Mouse (Mus musculus): Measurements from ENCODE around the gene Ifi205. TPM values are rescaled to one million over a fixed set of nuclear protein-coding genes. Genes with fewer than 3 reads are reported as not detected.
"Not testable (repeated sequence)": the region's sequence is repeated elsewhere in the genome, so short reads cannot be mapped to it uniquely, and the experiment has no call there.

The Ifi205 gene
- polyA plus RNA-seq (2021): 0.05 TPM

DNA sequence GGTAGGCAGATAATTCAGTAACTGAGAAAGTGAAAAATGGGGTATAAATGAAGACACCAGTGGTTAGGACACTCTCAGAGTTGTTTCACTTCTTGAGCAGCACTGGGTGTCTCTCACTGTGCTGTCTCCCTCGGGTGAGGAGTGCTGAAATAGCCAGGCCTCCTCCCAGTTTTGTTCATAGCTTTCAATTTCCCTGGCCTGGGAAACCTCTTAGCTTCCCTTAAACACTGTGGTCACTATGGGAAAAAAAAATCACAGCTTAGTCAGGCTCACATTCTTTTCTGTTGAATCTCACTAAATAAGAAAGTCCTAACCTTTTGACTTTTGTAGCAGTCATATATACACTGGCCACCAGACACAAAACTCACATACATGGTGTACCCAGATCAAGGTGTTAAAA, at the start of gene Ifi205:
Gene Ifi205 (minus strand): TSS at position 113 of the 400 bp plus-strand sequence.
- TF ChIP-seq CTCF (IDR thresholded peaks at IDR 0.05): no peak
- H3K27me3 ChIP-seq: no peaks in the 10 kb centered on the region
- ATAC-seq (no peak), DNase-seq (ENCODE audit: low read depth, low spot score) (no peak)
- ChIA-PET POLR2A (no interaction called here), CTCF (no interaction called here)
- in situ Hi-C loops (cut with MboI; ENCODE audit: low pct_unique_long_range_greater_than_20kb): no loop called here

DNA sequence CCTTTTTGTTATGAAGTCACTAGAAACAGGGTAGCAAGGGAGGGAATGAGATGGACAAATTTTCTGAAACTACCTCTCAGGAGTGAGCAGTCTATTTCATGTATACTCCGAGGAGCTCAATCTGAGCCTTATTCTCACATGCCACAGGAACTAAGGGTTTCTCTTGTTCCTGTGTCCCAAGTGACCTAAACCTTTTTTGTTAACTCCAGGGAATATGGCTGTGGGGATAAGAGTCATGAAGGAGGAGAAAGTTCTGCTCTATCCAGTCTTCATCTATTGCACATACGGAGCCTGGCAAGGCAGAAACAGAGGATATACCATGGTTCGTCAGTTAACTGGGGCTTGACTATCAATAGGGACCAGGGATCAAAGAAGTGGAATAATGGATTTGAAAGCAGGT, 34.7 kb upstream of the Ifi205 start, which contains the start of gene Olfr430:
Gene Olfr430 (plus strand): TSS at position 301 of the 400 bp plus-strand sequence.
- ChIA-PET CTCF (no interaction called here), POLR2A (no interaction called here)
- H3K27me3 ChIP-seq: peaks cover 4% of the 10 kb centered on the region
- in situ Hi-C loops (cut with MboI; ENCODE audit: low pct_unique_long_range_greater_than_20kb): no loop called here
- DNase-seq (ENCODE audit: low read depth, low spot score): no peak
- TF ChIP-seq CTCF (IDR thresholded peaks at IDR 0.05): no peak
- ATAC-seq: no peak

DNA sequence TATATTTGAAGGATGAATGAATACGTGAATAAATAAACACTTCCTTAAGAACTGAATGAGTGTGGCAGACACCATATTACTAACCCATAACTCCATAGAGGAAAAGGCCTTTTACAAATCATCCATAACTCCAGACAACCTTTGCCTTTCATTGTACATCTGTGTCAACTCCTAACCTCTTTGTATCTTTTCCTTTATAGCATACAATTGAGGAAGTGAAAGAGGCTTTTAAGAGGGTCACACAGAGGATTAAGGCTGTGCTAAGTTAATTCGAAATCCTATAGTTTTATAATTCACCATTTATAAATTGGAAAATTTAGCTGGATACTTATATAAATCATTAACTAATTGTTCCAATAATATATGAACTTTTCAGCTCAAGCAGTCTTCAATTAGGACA, 23.6 kb upstream of the Ifi205 start:
- ATAC-seq (no peak), DNase-seq (ENCODE audit: low read depth, low spot score) (no peak)
- ChIA-PET CTCF (no interaction called here), POLR2A (no interaction called here)
- no peak for TF ChIP-seq CTCF (IDR thresholded peaks at IDR 0.05)
- H3K27me3 ChIP-seq: no peaks in the 10 kb centered on the region
- in situ Hi-C loops (cut with MboI; ENCODE audit: low pct_unique_long_range_greater_than_20kb): no loop called here

DNA sequence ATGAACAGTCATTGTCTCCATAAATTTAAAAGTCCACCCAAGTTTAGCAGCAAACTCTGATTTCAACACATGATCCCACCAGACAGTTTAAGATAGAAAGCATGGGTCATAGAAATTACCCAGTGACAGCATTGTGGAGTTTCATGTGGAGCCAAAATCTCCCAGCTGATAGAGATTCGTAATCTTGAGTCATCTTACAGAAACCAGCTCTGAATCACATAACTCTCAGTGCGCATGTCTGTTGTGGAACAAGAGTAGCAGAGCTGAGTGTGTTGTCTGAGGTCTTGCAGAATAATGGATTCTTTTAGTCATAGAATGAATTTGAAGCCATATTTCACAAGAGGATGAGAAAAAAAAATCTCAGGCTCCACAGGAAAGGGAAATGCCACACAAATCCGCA, 21.4 kb upstream of the Ifi205 start:
- TF ChIP-seq CTCF (IDR thresholded peaks at IDR 0.05): no peak
- ChIA-PET CTCF (no interaction called here), POLR2A (no interaction called here)
- DNase-seq (ENCODE audit: low read depth, low spot score): no peak
- in situ Hi-C loops (cut with MboI; ENCODE audit: low pct_unique_long_range_greater_than_20kb): no loop called here
- H3K27me3 ChIP-seq: no peaks in the 10 kb centered on the region
- no peak for ATAC-seq

DNA sequence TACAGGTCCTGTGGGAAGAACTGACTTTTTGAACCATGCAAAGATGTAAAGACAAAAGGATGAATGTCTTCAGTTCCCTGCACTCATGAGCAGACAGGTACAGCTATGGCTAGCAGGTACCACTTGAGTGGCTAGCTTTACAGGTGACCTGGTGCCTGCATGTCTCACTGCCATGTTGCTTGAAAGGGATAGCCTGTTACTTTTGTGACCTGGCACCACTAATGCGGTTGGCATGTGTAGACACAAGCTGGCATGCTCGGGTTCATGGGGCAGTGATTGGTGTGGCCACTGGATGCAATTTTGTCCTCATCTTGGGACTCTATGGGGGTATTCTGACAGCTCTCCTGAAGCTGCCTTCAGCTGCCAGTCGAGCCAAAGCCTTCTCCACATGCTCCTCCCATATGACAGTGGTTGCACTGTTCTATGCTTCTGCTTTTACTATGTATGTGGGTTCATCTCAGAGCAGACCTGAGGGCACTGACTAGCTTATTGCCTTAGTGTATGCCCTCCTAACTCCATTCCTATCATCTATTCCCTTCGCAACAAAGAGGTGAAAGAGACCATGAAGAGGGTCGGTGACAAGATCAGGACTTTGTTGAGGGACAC, 20.4 kb upstream of the Ifi205 start:
- CTCF ChIA-PET: no interaction called here
- no peak for ATAC-seq
- POLR2A ChIA-PET: no interaction called here
- no peak for DNase-seq (ENCODE audit: low read depth, low spot score)
- no peak for TF ChIP-seq CTCF (IDR thresholded peaks at IDR 0.05)
- in situ Hi-C loops (cut with MboI; ENCODE audit: low pct_unique_long_range_greater_than_20kb): no loop called here
- H3K27me3 ChIP-seq: no peaks in the 10 kb centered on the region

DNA sequence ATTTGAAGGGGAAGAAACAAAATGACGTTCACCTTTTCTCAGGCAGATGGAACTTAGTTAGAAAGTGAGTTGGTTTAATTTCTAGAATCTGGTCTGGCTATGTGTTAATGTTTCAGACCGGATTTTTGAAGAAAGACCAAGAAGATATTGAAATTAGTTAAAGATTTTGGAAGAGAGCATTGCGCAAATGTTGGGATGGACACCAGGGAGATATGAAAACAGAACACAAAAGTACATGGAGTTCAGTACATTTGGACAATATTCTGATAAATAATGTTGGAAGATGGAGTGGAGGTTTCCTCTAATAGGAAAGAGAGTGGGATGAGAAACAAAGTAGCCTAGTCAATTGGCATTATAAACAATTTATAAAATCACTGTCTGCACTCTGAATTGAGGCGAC, 19.9 kb upstream of the Ifi205 start:
- CTCF ChIA-PET: no interaction called here
- no peak for TF ChIP-seq CTCF (IDR thresholded peaks at IDR 0.05)
- POLR2A ChIA-PET: no interaction called here
- no peak for ATAC-seq
- no peak for DNase-seq (ENCODE audit: low read depth, low spot score)
- H3K27me3 ChIP-seq: no peaks in the 10 kb centered on the region
- in situ Hi-C loops (cut with MboI; ENCODE audit: low pct_unique_long_range_greater_than_20kb): no loop called here

DNA sequence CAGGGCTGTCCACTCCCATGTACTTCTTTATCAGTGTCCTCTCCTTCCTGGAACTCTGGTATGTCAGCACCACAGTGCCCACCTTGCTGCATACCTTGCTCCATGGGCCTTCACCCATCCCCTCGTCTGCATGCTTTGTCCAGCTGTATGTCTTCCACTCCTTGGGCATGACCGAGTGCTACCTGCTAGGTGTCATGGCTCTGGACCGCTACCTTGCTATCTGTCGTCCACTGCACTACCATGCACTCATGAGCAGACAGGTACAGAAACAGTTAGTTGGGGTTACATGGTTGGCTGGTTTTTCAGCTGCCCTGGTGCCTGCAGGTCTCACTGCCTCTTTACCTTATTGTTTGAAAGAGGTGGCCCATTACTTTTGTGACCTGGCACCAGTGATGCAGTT, 18.9 kb upstream of the Ifi205 start:
- DNase-seq (ENCODE audit: low read depth, low spot score) (no peak), ATAC-seq (no peak)
- in situ Hi-C loops (cut with MboI; ENCODE audit: low pct_unique_long_range_greater_than_20kb): no loop called here
- TF ChIP-seq CTCF (IDR thresholded peaks at IDR 0.05): no peak
- H3K27me3 ChIP-seq: no peaks in the 10 kb centered on the region
- ChIA-PET CTCF (no interaction called here), POLR2A (no interaction called here)

DNA sequence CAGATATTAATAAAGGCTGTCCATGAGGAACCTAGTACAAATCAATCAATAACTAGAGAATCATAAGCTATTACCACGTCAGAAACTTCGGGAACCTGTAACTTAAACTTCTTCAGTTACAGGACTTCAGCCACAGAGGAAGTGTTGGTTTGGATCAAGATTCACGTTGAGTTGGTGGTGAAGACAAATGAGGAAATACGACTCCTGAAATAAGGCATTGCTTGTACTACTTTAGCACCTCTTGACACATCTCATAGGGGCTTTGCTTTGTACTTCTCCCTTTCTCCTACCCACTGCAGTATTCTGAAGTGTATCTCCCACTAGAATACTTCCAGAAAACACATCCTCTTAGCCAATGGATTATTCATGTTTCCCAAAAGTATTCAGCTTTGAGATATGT, 17.7 kb upstream of the Ifi205 start:
- ATAC-seq; in situ Hi-C loops (cut with MboI; ENCODE audit: low pct_unique_long_range_greater_than_20kb); H3K27me3 ChIP-seq; CTCF ChIA-PET; DNase-seq (ENCODE audit: low read depth, low spot score): not testable (repeated sequence)
- POLR2A ChIA-PET: interaction anchor here (0.7 kb wide), 1 partner anchor 9 kb away, joined by 7 read pairs; the partner anchor contains the start of gene Olfr433

DNA sequence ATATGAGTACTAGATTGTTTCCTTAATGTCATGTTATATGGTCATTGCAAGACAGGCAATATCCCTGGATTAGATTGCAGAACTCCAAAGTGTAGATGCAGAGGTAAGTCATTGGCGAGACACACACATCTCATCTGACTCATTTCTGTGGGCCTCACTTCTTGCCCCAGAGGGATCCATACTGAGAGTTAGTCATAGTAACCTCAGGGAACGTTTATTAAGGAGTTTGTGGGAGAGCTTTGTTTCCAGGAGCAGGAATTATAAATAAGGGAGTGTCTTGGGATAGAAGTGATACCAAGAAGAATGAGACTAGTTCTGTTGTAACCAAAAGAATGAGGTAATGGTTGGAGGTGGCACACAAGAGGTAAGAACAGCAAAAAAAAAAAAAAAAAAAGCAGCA, 17.3 kb upstream of the Ifi205 start, which contains the start of gene Olfr432:
Gene Olfr432 (plus strand): TSS at position 313 of the 400 bp plus-strand sequence.
- DNase-seq (ENCODE audit: low read depth, low spot score) (no peak), ATAC-seq (no peak)
- no peaks in the 10 kb centered on the region for H3K27me3 ChIP-seq
- TF ChIP-seq CTCF (IDR thresholded peaks at IDR 0.05): no peak
- CTCF ChIA-PET: no interaction called here
- POLR2A ChIA-PET: no interaction called here
- in situ Hi-C loops (cut with MboI; ENCODE audit: low pct_unique_long_range_greater_than_20kb): no loop called here

DNA sequence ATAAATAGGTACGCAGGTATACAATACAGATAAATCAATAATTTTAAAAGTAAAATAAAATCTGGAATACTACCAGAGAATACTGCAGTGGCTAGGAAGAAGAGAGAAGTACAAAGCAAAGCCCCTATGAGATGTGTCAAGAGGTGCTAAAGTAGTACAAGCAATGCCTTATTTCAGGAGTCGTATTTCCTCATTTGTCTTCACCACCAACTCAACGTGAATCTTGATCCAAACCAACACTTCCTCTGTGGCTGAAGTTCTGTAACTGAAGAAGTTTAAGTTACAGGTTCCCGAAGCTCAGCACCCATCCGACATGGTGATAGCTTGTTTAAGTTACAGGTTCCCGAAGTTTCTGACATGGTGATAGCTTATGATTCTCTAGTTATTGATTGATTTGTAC, 16.6 kb upstream of the Ifi205 start:
- CTCF ChIA-PET; DNase-seq (ENCODE audit: low read depth, low spot score); POLR2A ChIA-PET: not testable (repeated sequence)

DNA sequence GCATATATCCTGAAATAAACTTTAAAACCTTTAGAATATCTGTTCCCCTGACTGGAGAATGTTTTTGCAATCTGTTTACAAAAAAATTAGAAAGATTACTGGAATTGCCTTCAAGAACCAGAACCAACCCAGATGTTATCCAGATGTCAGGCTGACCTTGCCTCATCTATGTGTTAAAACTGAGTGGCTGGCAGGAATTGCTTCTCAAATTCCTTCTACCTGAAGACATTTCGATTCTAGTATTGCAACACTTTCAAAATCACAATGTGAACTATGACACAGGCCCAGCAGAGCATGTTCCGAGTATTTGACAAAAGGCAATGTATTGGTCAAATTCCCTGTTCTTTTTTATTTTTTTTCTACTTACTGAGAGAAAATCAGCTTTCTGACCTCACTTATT, 12.8 kb upstream of the Ifi205 start:
- no peak for ATAC-seq
- no peaks in the 10 kb centered on the region for H3K27me3 ChIP-seq
- ChIA-PET CTCF (no interaction called here), POLR2A (no interaction called here)
- TF ChIP-seq CTCF (IDR thresholded peaks at IDR 0.05): no peak
- no peak for DNase-seq (ENCODE audit: low read depth, low spot score)
- in situ Hi-C loops (cut with MboI; ENCODE audit: low pct_unique_long_range_greater_than_20kb): no loop called here

More for the DNA sequence above, 16.6 kb upstream of the Ifi205 start:
- H3K27me3 ChIP-seq; in situ Hi-C loops (cut with MboI; ENCODE audit: low pct_unique_long_range_greater_than_20kb); ATAC-seq: not testable (repeated sequence)

DNA sequence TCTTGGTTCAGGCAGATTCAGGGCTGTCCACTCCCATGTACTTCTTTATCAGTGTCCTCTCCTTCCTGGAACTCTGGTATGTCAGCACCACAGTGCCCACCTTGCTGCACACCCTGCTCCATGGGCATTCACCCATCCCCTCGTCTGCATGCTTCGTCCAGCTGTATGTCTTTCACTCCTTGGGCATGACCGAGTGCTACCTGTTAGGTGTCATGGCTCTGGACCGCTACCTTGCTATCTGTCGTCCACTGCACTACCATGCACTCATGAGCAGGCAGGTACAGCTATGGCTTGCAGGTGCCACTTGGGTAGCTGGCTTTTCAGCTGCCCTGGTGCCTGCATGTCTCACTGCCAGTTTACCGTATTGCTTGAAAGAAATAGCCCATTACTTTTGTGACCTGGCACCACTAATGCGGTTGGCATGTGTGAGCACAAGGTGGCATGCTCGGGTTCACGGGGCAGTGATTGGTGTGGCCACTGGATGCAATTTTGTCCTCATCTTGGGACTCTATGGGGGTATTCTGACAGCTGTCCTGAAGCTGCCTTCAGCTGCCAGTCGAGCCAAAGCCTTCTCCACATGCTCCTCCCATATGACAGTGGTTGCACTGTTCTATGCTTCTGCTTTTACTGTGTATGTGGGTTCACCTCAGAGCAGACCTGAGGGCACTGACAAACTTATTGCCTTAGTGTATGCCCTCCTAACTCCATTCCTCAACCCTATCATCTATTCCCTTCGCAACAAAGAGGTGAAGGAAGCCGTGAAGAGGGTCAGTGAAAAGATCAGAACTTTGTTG, 10.7 kb upstream of the Ifi205 start:
- CTCF ChIA-PET; H3K27me3 ChIP-seq; POLR2A ChIA-PET; ATAC-seq; in situ Hi-C loops (cut with MboI; ENCODE audit: low pct_unique_long_range_greater_than_20kb); DNase-seq (ENCODE audit: low read depth, low spot score): not testable (repeated sequence)
